Mouse (Mus musculus) spleen, adult 2 months (tissue): ENCODE data around the gene Krt84.

Source experiments
- CTCF ChIP-seq: fragments of 200-500 bp; IDR thresholded peaks from 2 replicates; pipeline ENCODE4 v1.5.1; 2011; ENCODE audit warnings: mild to moderate bottlenecking, inconsistent platforms; ENCODE audit not compliant: insufficient read depth, insufficient read length, insufficient replicate concordance; ENCODE audit errors: extremely low read depth
- POLR2A ChIP-seq: fragments of 200-500 bp; IDR thresholded peaks from 2 replicates; pipeline ENCODE4 v1.6.1; 2011; ENCODE audit warnings: low read depth, low read length, inconsistent platforms

GRCm38 (mm10) chr15:101491431-101491830 is 41.2 kb downstream of the Krt84 start, which contains the start of gene Krt83:
- TF ChIP-seq CTCF (no peak), POLR2A (no peak)
